Mouse (Mus musculus) lung, postnatal 14 days (tissue): ENCODE measurements around the gene Lct.
"Not testable (repeated sequence)": the region's sequence is repeated elsewhere in the genome, so short reads cannot be mapped to it uniquely, and the experiment has no call there.

Experiments
- DNase-seq: peaks from one replicate; pipeline ENCODE4 v3.0.0; 2021

The Lct gene

GRCm38 (mm10) chr1:128328218-128328617, at the start of gene Lct:
Gene Lct, minus strand, starts transcription at chr1:128328318.
- no peak for DNase-seq

GRCm38 (mm10) chr1:128376841-128377240, 48.7 kb upstream of the Lct start:
- DNase-seq: no peak

- no peak for DNase-seq
Measured at GRCm38 (mm10) chr1:128372143-128372860, 44.2 kb upstream of the Lct start.

GRCm38 (mm10) chr1:128368732-128369441, 40.8 kb upstream of the Lct start:
- peak; percentile 73 for DNase-seq

GRCm38 (mm10) chr1:128360601-128361000, 32.5 kb upstream of the Lct start:
- no peak for DNase-seq

GRCm38 (mm10) chr1:128359554-128360376, 31.6 kb upstream of the Lct start, which contains the start of gene Mcm6:
Gene Mcm6, minus strand, starts transcription at chr1:128359664.
- peak; percentile 96 for DNase-seq

GRCm38 (mm10) chr1:128358916-128359553, 30.9 kb upstream of the Lct start:
- peak; percentile 16 for DNase-seq

- DNase-seq: no peak
Measured at GRCm38 (mm10) chr1:128358276-128358675, 30.2 kb upstream of the Lct start.

- no peak for DNase-seq
Measured at GRCm38 (mm10) chr1:128357452-128357851, 29.3 kb upstream of the Lct start.

GRCm38 (mm10) chr1:128353092-128353491, 25.0 kb upstream of the Lct start:
- DNase-seq: no peak

GRCm38 (mm10) chr1:128344232-128344631, 16.1 kb upstream of the Lct start:
- no peak for DNase-seq

GRCm38 (mm10) chr1:128337708-128338320, 9.7 kb upstream of the Lct start:
- no peak for DNase-seq

GRCm38 (mm10) chr1:128330313-128330712, 2.2 kb upstream of the Lct start:
- DNase-seq: no peak

GRCm38 (mm10) chr1:128327165-128327564, 953 bp downstream of the Lct start:
- DNase-seq: no peak

GRCm38 (mm10) chr1:128324776-128325175, 3.3 kb downstream of the Lct start:
- DNase-seq: no peak

GRCm38 (mm10) chr1:128323026-128323643, 5.0 kb downstream of the Lct start:
- no peak for DNase-seq

- DNase-seq: not testable (repeated sequence)
Measured at GRCm38 (mm10) chr1:128319266-128319665, 8.9 kb downstream of the Lct start.

GRCm38 (mm10) chr1:128314665-128315064, 13.5 kb downstream of the Lct start:
- DNase-seq: no peak

GRCm38 (mm10) chr1:128309043-128309442, 19.1 kb downstream of the Lct start:
- DNase-seq: no peak

GRCm38 (mm10) chr1:128303900-128304299, 24.2 kb downstream of the Lct start:
- no peak for DNase-seq

GRCm38 (mm10) chr1:128295717-128296528, 32.2 kb downstream of the Lct start:
- no peak for DNase-seq
